Mouse (Mus musculus) olfactory bulb, adult 2 months (tissue): ENCODE measurements around the gene Ikzf1. TPM values are rescaled to one million over a fixed set of nuclear protein-coding genes. Genes with fewer than 3 reads are reported as not detected.

Experiments
- H3K27ac ChIP-seq: fragments of 200-500 bp; 2 replicates; pipeline ENCODE4 v1.5.1; 2012; ENCODE audit warnings: low read depth, low read length; ENCODE audit not compliant: insufficient read depth
- H3K4me1 ChIP-seq: fragments of 200-500 bp; 2 replicates; pipeline ENCODE4 v1.6.1; 2012; ENCODE audit warnings: low read length; ENCODE audit not compliant: control insufficient read depth, insufficient read depth
- H3K4me3 ChIP-seq: fragments of 200-500 bp; 2 replicates; pipeline ENCODE4 v1.5.1; 2012; ENCODE audit warnings: mild to moderate bottlenecking, low read depth, low read length, moderate library complexity; ENCODE audit not compliant: insufficient read depth
- CTCF ChIP-seq: fragments of 200-500 bp; IDR thresholded peaks from 2 replicates; pipeline ENCODE4 v1.5.1; 2012; ENCODE audit warnings: low read depth, mild to moderate bottlenecking, low read length, moderate library complexity; ENCODE audit not compliant: insufficient read depth
- POLR2A ChIP-seq: fragments of 200-500 bp; IDR thresholded peaks from 2 replicates; pipeline ENCODE4 v1.6.1; 2012; ENCODE audit warnings: mild to moderate bottlenecking, low read depth, low read length, moderate library complexity; ENCODE audit not compliant: insufficient read depth
- WGBS: fragments of 180-500 bp; shearing (Covaris S2); methylation state at CpG from one replicate; pipeline ENCODE4 v1.1.7; 2018; 5-methylcytosine and 5-hydroxymethylcytosine counted together
- polyA plus RNA-seq: library from polyadenylated mRNA; stranded (reverse); fragments of >200 nt; gene quantifications from 2 replicates; pipeline ENCODE4 v1.2.4, GENCODE M21; 2012; ENCODE audit warnings: low replicate concordance; ENCODE audit not compliant: missing spikeins, insufficient read depth, insufficient read length

The Ikzf1 gene
- polyA plus RNA-seq, 1 experiment: 59.5 TPM

DNA sequence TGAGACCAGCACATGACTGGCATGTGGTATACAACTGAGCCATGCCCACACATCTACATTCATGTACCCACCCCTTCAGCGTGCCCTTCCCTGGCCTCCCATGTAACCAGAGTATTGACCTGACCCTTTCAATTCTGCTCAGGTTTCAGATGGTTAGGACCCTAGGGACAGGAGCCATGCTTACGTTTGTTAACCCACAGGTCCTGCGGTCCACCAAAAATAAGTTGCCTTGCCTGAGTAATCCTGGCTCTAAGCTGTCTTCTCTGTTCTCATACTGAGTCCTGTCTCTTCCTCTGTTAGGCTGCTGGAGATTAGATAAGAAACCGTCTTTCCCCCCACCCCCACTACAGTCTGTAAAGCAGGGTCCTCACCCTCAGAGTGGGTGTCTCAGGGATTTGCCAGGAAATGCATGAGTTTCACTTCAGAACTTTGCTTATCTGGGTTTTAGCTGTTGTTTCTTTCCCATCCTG is 42.0 kb downstream of the Ikzf1 start:
- TF ChIP-seq POLR2A (no peak), CTCF (no peak)
- 88% methylated on average over 4 of the region's 4 CpGs for WGBS
- Histone ChIP-seq H3K4me3 (no peak overlapping the region), H3K4me1 (no peaks in the 10 kb centered on the region), H3K27ac (no peak overlapping the region)

GRCm38 (mm10) chr11:11727936-11728556 is 43.2 kb downstream of the Ikzf1 start:
- 88% methylated on average over 10 of the region's 10 CpGs for WGBS
- TF ChIP-seq CTCF: no peak
- TF ChIP-seq POLR2A: no peak
- no peaks in the 10 kb centered on the region for H3K4me1 ChIP-seq
- no peak overlapping the region for H3K4me3 ChIP-seq
- H3K27ac ChIP-seq: no peak overlapping the region

DNA sequence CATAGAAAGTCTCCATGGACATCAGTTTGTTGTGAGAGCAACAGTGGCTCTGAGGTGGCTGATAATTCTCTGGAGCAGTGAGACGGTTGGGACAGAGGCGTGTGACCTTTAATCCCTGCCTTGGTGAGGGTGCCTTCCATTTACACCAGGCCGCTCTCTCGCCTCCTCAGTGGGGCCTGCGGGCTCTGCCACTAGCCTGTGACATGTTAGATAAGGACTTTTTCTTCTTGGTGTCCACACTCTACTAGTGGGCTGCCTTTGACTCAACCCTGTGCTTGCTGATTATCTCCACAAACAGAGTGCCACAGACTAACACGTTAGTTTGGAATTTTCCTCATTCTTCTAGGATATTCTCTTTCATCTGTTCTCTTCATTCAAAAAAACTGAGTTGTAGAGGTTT is 44.4 kb downstream of the Ikzf1 start:
- WGBS: 84% methylated on average over 6 of the region's 6 CpGs
- TF ChIP-seq CTCF (no peak), POLR2A (no peak)
- H3K4me3 ChIP-seq: no peak overlapping the region
- no peaks in the 10 kb centered on the region for H3K4me1 ChIP-seq
- H3K27ac ChIP-seq: no peak overlapping the region

DNA sequence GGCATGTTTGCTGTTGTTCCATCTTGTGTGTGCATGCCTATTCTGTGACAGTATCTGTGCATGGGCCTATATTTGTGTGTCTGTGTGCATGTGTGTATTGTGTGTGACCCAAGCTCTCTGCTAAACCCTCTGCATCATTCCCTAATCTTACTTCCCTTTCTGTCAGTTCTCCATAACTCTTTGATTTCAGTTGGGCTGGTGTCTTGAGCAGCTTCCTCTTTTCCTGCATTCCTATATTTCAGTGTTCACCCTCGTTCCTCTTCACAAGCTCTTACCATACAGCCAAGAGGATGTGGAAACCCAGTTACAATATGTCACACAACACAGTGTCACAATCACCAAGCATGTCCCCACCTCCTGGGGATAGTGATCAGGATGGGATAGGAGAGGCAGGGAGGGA is 45.3 kb downstream of the Ikzf1 start:
- WGBS: 89% methylated on average over 1 of the region's 1 CpGs
- TF ChIP-seq CTCF: no peak
- no peak for TF ChIP-seq POLR2A
- no peak overlapping the region for H3K4me3 ChIP-seq
- H3K27ac ChIP-seq: no peak overlapping the region
- no peaks in the 10 kb centered on the region for H3K4me1 ChIP-seq

- WGBS: 100% methylated on average over 1 of the region's 1 CpGs
- Histone ChIP-seq H3K4me1 (no peaks in the 10 kb centered on the region), H3K4me3 (no peak overlapping the region), H3K27ac (no peak overlapping the region)
- no peak for TF ChIP-seq POLR2A
- TF ChIP-seq CTCF: no peak
Measured at GRCm38 (mm10) chr11:11731727-11732126, 46.9 kb downstream of the Ikzf1 start.

GRCm38 (mm10) chr11:11732972-11733770 is 48.4 kb downstream of the Ikzf1 start:
- no peaks in the 10 kb centered on the region for H3K4me1 ChIP-seq
- TF ChIP-seq CTCF (no peak), POLR2A (no peak)
- no peak overlapping the region for H3K27ac ChIP-seq
- WGBS: 81% methylated on average over 8 of the region's 8 CpGs
- H3K4me3 ChIP-seq: no peak overlapping the region

DNA sequence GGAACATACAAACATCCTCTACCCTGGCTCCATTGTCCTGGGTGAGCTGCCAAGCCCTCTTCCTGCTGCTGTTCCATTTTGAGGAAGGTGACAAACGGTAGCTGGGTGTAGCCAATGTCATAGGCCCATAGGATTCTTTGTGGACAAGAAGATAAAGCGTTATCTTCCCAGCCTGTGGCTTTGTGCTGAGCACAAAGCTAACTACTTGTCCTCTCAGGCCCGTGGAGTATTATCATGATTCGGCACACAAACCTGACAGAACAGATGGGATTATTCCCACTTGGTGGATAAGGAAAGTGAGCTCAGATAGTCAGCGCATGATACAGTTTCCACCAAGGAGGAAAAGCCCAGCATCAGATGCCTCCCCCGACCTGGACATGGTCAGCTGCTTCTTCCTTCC is 50.4 kb downstream of the Ikzf1 start:
- no peak for TF ChIP-seq CTCF
- no peak for TF ChIP-seq POLR2A
- 85% methylated on average over 6 of the region's 6 CpGs for WGBS
- no peaks in the 10 kb centered on the region for H3K4me1 ChIP-seq
- H3K27ac ChIP-seq: no peak overlapping the region
- no peak overlapping the region for H3K4me3 ChIP-seq

DNA sequence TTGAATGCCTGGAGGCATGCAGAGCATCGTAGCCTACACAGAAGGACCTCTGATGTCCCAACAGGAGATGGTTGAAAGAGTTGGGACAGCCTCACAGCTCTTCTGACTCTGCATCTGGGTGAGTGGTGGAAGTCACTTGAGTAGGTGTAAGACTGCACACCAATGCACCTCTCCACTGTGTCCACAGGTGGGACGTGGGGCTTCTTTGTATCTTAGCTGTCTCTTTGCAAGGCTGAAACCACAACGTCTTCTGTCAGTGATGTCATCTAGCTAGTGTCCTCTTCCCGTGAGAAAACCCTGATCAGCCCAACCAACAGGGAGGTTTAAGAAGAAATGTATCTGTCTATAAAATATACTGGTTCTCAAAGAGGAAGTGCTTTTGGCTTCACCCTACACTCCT is 52.1 kb downstream of the Ikzf1 start:
- WGBS: 87% methylated on average over 4 of the region's 4 CpGs
- no peak overlapping the region for H3K4me3 ChIP-seq
- H3K27ac ChIP-seq: no peak overlapping the region
- TF ChIP-seq POLR2A: no peak
- no peak for TF ChIP-seq CTCF
- H3K4me1 ChIP-seq: no peaks in the 10 kb centered on the region

DNA sequence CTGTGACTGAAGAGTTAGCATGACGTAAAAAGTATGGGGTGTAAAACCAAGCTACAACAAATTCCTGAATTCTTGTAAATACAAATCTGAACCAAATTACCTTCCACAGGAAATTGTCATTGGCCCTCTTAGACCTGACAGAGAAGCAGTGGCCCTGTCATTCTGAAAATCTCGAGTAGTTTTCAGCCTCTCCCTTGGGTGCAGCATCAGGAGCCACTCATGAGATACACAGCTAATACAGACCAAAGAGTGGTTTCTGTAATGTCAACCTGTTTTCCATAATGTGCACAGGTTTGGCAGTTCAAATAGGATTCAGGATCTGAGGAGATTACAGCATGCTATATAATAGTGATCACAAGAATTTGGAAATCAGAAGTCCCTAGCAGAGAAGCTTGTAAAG is 52.8 kb downstream of the Ikzf1 start:
- no peak overlapping the region for H3K4me3 ChIP-seq
- TF ChIP-seq POLR2A: no peak
- TF ChIP-seq CTCF: no peak
- H3K27ac ChIP-seq: no peak overlapping the region
- WGBS: 68% methylated on average over 2 of the region's 2 CpGs
- no peaks in the 10 kb centered on the region for H3K4me1 ChIP-seq

- 91% methylated on average over 3 of the region's 3 CpGs for WGBS
- TF ChIP-seq POLR2A (no peak), CTCF (no peak)
- H3K27ac ChIP-seq: no peak overlapping the region
- H3K4me1 ChIP-seq: no peaks in the 10 kb centered on the region
- no peak overlapping the region for H3K4me3 ChIP-seq
Measured at GRCm38 (mm10) chr11:11739054-11739453, 54.3 kb downstream of the Ikzf1 start.
